Mouse (Mus musculus) liver, adult 2 months (tissue): ENCODE measurements around the gene Adgrd1.

Experiments used
- CTCF ChIP-seq: fragments of 200-500 bp; IDR thresholded peaks from 2 replicates; pipeline ENCODE4 v1.5.1; 2011; ENCODE audit warnings: low read depth, low read length, control low read depth
- POLR2A ChIP-seq: fragments of 200-500 bp; IDR thresholded peaks from 2 replicates; pipeline ENCODE4 v1.6.1; 2011; ENCODE audit warnings: low read length, control low read depth; ENCODE audit not compliant: insufficient read depth; ENCODE audit errors: extremely low read depth

DNA sequence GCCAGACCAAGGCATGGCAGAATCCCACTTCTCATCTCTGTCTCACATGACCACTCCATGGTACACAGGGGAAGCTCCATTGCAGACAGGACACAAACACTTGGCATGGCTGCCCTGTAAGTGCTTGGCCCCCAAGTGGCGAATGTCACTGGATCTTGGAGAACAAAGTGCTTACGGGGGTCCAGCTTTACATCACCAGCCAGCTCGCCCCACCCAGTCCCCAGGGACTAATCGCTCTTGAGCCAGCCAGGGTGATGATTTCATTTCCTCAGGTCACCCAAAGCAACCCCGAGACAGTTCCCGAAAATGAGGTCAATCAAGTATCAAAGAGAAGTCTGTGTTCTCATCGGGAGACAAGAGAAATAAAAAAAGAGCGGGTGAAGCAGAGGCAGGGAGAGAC, 33.8 kb downstream of the Adgrd1 start:
- no peak for TF ChIP-seq CTCF
- no peak for TF ChIP-seq POLR2A
